Mouse (Mus musculus) cerebellum, adult 18-20 months (tissue): ENCODE data around the gene S1pr2.
"Not testable (repeated sequence)": the region's sequence is repeated elsewhere in the genome, so short reads cannot be mapped to it uniquely, and the experiment has no call there.

ENCODE experiments used
- DNase-seq, 2 experiments: peaks; one replicate each; pipeline ENCODE4 v3.0.0; 2021

S1pr2 gene

GRCm38 (mm10) chr9:20976216-20976960, at the start of gene S1pr2:
Gene S1pr2 (minus strand): TSS chr9:20976781.
- DNase-seq = peak; percentile 17 to 21

GRCm38 (mm10) chr9:21025258-21025810, 48.8 kb upstream of the S1pr2 start:
- DNase-seq = no peak

GRCm38 (mm10) chr9:21022726-21023125, 46.1 kb upstream of the S1pr2 start:
- DNase-seq = no peak

- no peak for DNase-seq
Measured at GRCm38 (mm10) chr9:21022288-21022687, 45.7 kb upstream of the S1pr2 start.

DNA sequence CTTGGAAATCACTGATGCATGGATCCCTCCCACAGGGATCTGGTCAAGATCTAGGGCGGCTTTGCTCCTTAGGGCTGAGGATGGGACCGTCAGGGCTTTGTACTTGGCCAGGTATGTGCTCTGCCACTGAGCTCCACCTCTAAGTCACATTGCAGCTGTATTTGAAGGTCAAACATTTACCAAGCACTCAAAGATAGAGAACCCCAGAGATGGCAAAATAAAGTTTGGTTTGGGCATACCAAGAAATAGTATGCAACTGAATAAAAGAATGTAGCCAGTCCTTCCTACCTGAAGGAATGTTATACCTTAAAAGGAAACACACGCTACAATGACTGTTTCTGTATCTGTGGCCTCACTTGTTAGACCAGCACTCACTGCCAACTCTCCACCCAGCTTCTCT, 44.8 kb upstream of the S1pr2 start:
- DNase-seq = no peak

DNA sequence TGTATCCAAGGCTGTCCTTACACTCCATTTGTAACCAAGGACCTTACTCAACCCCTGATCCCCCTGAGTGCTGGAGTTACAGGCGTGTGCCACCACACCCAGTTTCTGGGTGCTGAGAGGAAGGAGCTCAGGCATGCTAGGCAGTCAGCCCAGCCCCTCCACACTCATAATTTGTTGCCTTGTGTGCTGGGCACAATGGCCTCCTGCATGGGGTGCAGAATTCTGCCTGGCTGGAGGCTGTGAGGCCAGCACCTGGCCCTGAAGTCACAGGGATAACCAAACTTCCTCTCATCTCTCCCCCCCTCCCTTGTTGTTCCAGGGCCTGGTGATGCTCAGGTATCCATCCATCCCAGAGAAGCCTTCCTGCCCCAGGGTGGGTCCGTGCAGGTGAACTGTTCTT, 42.0 kb upstream of the S1pr2 start:
- DNase-seq = no peak

DNA sequence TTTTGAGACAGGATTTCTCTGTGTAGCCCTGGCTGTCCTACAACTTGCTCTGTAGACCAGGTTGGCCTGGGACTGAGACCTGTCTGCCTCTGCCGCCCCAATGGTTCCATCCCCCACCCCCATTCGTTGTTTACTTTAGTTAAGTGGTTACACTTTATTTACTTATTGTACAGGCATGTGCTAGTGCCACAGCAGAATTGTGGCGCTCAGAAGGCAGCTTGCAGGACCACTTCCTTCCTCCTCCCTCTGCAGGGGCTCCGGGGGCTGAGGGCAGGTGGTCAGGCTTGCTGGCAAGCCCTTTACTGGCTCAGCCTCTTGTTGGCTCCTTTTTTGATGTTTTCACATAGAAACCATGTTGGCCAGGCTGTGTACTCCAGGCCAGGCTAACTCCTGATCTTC, 40.6 kb upstream of the S1pr2 start:
- DNase-seq = no peak

- no peak for DNase-seq
Measured at GRCm38 (mm10) chr9:21016331-21017176, 40.0 kb upstream of the S1pr2 start.

GRCm38 (mm10) chr9:21015571-21016130, 39.1 kb upstream of the S1pr2 start, which contains the start of gene Icam1:
Gene Icam1 (plus strand): TSS chr9:21015985.
- no peak for DNase-seq

GRCm38 (mm10) chr9:21014691-21015570, 38.4 kb upstream of the S1pr2 start:
- DNase-seq = peak in 1 of 2 experiments; percentile 16

GRCm38 (mm10) chr9:21012368-21012767, 35.8 kb upstream of the S1pr2 start:
- no peak for DNase-seq

GRCm38 (mm10) chr9:21011846-21012312, 35.3 kb upstream of the S1pr2 start:
- DNase-seq = no peak

DNA sequence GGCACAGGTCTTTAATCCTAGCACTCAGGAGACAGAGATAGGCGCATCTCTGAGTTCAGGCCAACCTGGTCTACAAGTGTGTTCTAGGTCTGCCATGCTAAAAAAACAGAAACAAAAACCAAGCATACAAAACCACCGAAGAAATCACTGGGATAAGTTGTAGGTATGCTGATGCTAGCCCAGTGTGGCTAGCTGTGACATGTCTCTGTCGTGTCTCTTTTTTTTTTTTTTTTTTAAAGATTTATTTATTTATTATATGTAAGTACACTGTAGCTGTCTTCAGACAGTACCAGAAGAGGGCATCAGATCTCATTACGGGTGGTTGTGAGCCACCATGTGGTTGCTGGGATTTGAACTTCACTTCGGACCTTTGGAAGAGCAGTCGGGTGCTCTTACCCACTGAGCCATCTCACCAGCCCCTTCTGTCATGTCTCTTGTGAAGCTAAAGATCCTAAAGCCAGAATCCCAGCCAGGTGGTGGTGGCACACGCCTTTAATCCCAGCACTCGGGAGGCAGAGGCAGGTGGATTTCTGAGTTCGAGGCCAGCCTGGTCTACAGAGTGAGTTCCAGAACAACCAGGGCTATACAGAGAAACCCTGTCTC, 34.5 kb upstream of the S1pr2 start:
- not testable (repeated sequence) for DNase-seq

- no peak for DNase-seq
Measured at GRCm38 (mm10) chr9:21010362-21010761, 33.8 kb upstream of the S1pr2 start.

DNA sequence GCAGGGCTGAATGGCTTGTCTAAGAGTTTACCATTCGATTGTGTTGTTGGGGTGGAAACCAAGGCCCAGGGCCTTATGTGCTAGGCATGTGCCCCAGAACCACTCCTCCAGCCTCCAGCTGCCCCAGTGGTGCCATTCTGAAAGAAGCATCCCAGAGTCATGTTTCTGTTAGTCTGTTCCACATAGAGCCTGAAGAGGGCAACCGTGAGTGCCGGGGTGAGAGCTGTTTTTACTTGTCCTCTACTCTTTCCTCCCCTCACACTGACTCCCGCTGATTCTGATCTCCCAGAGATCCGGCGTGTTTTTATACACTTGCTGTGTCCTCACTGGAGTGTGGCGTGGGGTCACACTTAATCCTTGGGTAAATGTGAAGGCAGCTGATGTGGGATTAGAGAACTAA, 31.4 kb upstream of the S1pr2 start:
- DNase-seq = no peak

- DNase-seq = no peak
Measured at GRCm38 (mm10) chr9:21007313-21007952, 30.9 kb upstream of the S1pr2 start.

DNA sequence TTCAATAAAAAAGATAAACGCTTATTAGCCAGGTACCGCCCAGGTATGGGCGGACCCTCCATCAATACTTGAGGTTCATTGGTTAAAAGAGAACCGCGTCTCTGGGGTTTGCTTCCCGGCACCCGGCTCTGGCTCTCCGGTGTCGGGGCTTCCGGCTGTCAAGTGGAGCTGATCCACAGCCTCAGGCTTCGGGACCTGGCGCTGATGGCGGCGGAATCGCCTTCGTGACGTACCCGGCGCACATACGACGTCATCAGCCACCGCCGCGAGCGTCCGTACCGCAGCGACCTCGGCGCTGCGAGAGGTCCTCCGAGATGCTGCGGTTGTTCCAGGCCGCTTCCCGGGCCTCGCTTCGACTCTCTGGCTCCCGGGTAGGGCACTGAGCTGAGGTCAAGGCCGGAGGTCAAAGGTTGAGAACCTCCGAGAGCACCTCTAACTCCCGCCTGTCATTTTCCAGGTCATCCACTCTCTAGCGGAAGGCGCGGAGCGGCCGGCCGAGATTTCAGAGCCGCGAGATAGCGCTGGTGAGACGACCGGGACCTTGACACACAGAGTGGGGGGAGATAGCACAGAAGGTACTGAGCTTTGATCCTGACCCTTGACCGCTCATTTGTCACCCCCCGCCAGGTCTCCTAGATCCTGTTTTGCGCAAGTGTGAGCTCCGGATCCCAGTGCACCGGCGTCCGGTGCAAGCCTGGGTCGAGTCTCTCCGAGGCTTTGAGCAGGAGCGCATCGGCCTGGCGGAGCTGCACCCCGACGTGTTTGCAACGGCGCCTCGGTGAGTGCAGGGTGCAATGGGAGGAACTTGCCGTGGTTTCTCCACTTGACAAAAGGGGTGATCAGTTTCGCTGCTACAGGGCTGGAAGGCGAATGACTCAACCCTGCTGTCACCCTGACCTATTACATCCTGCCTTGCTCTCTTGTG, 26.3 kb upstream of the S1pr2 start, which contains the start of gene Mrpl4:
Gene Mrpl4, plus strand, starts transcription at position 112 of the 925 bp plus-strand sequence.
- DNase-seq = peak; percentile 89 to 94

DNA sequence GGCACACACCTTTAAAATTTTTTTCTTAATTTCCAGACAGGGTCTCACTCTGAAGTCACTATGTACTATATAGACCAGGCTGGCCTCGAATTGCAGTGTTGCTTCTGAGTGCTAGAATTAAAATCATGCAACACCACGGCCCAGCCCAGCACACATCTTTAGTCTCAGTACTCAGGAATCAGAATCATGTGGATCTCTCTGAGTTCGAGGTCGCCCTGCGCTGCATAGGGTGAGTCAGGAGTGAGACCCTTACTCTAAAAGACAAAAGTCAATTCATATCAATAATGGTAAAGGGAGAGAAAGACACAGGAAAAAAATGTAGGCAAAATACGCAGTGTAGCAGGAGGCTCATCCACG, 25.7 kb upstream of the S1pr2 start:
- DNase-seq = no peak

GRCm38 (mm10) chr9:21001651-21002200, 25.1 kb upstream of the S1pr2 start:
- no peak for DNase-seq

- DNase-seq = no peak
Measured at GRCm38 (mm10) chr9:21000811-21001210, 24.2 kb upstream of the S1pr2 start.
